Mouse (Mus musculus) neural tube, embryonic 12.5 days (tissue): ENCODE data around the gene Pakap. TPM values are rescaled to one million over a fixed set of nuclear protein-coding genes. Genes with fewer than 3 reads are reported as not detected.

ENCODE experiments used
- ATAC-seq: fragments of 200-750 bp; cut with Nextera tagmentation; 2 replicates; pipeline ENCODE4 v1.8.0; 2017; ENCODE audit warnings: low read depth, mild to moderate bottlenecking, moderate TSS enrichment, moderate library complexity; ENCODE audit not compliant: low FRiP score
- H3K27ac ChIP-seq: fragments of 300-500 bp; sonication (generic); 2 replicates; pipeline ENCODE4 v1.5.1; 2016
- H3K27me3 ChIP-seq: fragments of 300-500 bp; sonication (generic); replicated peaks from 2 replicates; pipeline ENCODE4 v1.6.1; 2016; ENCODE audit warnings: mild to moderate bottlenecking
- H3K36me3 ChIP-seq: fragments of 300-500 bp; sonication (generic); 2 replicates; pipeline ENCODE4 v1.6.1; 2016; ENCODE audit warnings: mild to moderate bottlenecking
- H3K4me1 ChIP-seq: fragments of 300-500 bp; sonication (generic); 2 replicates; pipeline ENCODE4 v1.6.1; 2016
- H3K4me2 ChIP-seq: fragments of 300-500 bp; sonication (generic); replicated peaks from 2 replicates; pipeline ENCODE4 v1.6.1; 2016; ENCODE audit warnings: mild to moderate bottlenecking
- H3K4me3 ChIP-seq: fragments of 300-500 bp; sonication (generic); 2 replicates; pipeline ENCODE4 v1.5.1; 2016
- H3K9ac ChIP-seq: fragments of 300-500 bp; sonication (generic); 2 replicates; pipeline ENCODE4 v1.6.1; 2016; ENCODE audit warnings: mild to moderate bottlenecking
- H3K9me3 ChIP-seq: fragments of 300-500 bp; sonication (generic); 2 replicates; pipeline ENCODE4 v1.6.1; 2016; ENCODE audit warnings: mild to moderate bottlenecking
- WGBS: fragments of 180-500 bp; shearing (Covaris S2); methylation state at CpG from one replicate; pipeline ENCODE4 v1.1.7; 2016; 5-methylcytosine and 5-hydroxymethylcytosine counted together
- polyA plus RNA-seq: library from polyadenylated mRNA; unstranded; fragments of >200 nt; fragmentation: Nextera tagmentation; extraction: Ambion mirVana; gene quantifications from 2 replicates; pipeline ENCODE4 v1.2.1, GENCODE M21; 2016

Pakap gene
- polyA plus RNA-seq, 1 experiment from 2014 or later, result 16.7 TPM

DNA sequence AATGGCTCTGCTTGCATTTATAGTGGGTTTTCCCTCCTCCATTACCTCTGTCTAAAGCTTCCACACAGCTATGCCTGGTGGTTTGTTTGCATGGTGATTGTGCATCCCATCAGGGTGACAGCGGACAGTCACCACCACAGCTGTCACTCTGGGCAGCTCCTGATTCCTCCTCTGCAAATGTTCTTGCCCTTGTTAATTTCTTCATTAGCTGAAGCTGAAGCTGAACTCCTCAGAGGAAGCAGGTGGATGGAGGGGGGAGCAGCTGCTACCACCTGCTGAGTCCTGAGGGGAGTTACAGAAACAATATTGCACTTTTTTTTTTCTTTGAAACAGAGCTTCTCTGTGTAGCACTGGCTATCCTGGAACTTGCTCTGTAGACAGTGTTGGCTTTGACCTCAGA, 244.1 kb downstream of the Pakap start:
- no peak overlapping the region for H3K4me2 ChIP-seq
- no peak overlapping the region for H3K4me3 ChIP-seq
- 75% methylated on average over 1 of the region's 1 CpGs for WGBS
- H3K9me3 ChIP-seq, result no peaks in the 10 kb centered on the region
- H3K27me3 ChIP-seq, result no peaks in the 10 kb centered on the region
- no peak overlapping the region for H3K9ac ChIP-seq
- no peak for ATAC-seq
- no peaks in the 10 kb centered on the region for H3K36me3 ChIP-seq
- H3K4me1 ChIP-seq, result 0 out of 2 replicates have a peak, but pooled peaks cover 3% of the 10 kb centered on the region
- H3K27ac ChIP-seq, result no peak overlapping the region

DNA sequence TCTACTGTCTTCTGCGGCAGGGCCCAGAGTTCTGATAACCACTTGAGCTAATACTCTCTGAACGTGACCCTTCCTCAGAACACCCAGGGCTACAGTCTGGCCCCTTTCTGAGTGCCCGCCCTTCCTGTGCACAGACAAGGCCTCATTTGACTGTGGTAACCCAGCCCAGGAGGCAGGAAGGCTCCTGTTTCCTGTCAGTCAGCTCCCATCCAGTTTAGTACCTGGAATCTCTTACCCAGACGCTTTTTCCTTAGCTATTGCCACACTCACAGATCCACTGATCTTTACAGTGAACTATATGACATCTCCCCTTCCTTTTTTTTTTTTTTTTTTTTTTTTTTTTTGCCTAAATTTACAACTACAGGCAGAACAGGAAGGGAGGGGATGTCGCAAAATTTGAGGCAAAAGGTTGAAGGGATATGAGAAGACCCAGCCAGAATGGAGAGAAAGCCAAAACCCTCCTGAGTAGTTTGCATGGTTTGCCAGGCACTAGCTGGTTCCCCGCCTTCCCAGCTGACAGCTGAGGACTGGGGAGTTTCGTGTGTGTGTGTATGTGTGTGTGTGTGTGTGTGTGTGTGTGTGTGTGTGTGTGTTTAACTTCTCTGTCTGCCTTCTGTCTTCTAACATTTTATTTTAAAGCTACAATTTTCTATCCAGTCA, 245.1 kb downstream of the Pakap start:
- WGBS, result 55% methylated on average over 7 of the region's 7 CpGs
- no peak overlapping the region for H3K4me2 ChIP-seq

GRCm38 (mm10) chr4:57813576-57813945, 245.6 kb downstream of the Pakap start:
- H3K4me1 ChIP-seq, result 0 out of 2 replicates have a peak, but pooled peaks cover 3% of the 10 kb centered on the region
- H3K27me3 ChIP-seq, result no peaks in the 10 kb centered on the region
- H3K4me3 ChIP-seq, result no peak overlapping the region
- H3K4me2 ChIP-seq, result no peak overlapping the region
- H3K9me3 ChIP-seq, result 0 out of 2 replicates have a peak, but pooled peaks cover 5% of the 10 kb centered on the region
- no peaks in the 10 kb centered on the region for H3K36me3 ChIP-seq
- WGBS, result 96% methylated on average over 4 of the region's 4 CpGs
- no peak for ATAC-seq
- no peak overlapping the region for H3K9ac ChIP-seq
- H3K27ac ChIP-seq, result no peak overlapping the region

More for the DNA sequence above, 245.1 kb downstream of the Pakap start:
- no peaks in the 10 kb centered on the region for H3K27me3 ChIP-seq
- no peak for ATAC-seq
- H3K27ac ChIP-seq, result no peak overlapping the region
- no peak overlapping the region for H3K9ac ChIP-seq
- H3K4me3 ChIP-seq, result no peak overlapping the region
- H3K36me3 ChIP-seq, result no peaks in the 10 kb centered on the region
- H3K4me1 ChIP-seq, result 0 out of 2 replicates have a peak, but pooled peaks cover 3% of the 10 kb centered on the region
- 0 out of 2 replicates have a peak, but pooled peaks cover 5% of the 10 kb centered on the region for H3K9me3 ChIP-seq

- H3K9me3 ChIP-seq, result 0 out of 2 replicates have a peak, but pooled peaks cover 5% of the 10 kb centered on the region
- H3K27ac ChIP-seq, result no peak overlapping the region
- no peaks in the 10 kb centered on the region for H3K36me3 ChIP-seq
- H3K4me1 ChIP-seq, result peaks cover 3% of the 10 kb centered on the region; the same call in 1 of the 2 replicates
- no peak overlapping the region for H3K4me2 ChIP-seq
- 80% methylated on average over 2 of the region's 2 CpGs for WGBS
- ATAC-seq, result no peak
- H3K27me3 ChIP-seq, result no peaks in the 10 kb centered on the region
- no peak overlapping the region for H3K4me3 ChIP-seq
- H3K9ac ChIP-seq, result no peak overlapping the region
Observed at GRCm38 (mm10) chr4:57815355-57815754, 247.4 kb downstream of the Pakap start.

DNA sequence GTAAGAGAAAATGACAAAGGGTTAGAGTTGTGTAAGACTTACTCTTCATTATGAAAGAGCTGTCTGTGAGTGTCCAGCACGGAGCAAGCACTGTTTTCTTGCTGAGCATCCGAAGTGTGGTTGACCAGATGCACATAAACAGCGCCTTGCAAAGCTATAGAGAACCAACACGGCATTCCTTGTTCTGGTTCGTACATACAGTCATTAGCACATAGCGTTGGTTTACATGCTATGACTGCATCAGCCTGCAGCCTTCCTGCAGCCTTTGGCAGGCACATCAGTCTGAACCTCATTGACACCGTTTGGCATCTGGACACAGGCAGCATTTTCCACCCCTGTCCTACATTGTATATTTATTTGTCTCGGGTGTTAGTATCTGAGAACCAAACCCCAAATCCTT, 248.2 kb downstream of the Pakap start:
- Histone ChIP-seq H3K4me2 (no peak overlapping the region), H3K36me3 (no peaks in the 10 kb centered on the region), H3K9ac (no peak overlapping the region), H3K4me1 (peaks cover 3% of the 10 kb centered on the region; the same call in 1 of the 2 replicates), H3K27me3 (no peaks in the 10 kb centered on the region), H3K27ac (no peak overlapping the region), H3K9me3 (0 out of 2 replicates have a peak, but pooled peaks cover 5% of the 10 kb centered on the region), H3K4me3 (no peak overlapping the region)
- no peak for ATAC-seq
- 92% methylated on average over 8 of the region's 8 CpGs for WGBS

DNA sequence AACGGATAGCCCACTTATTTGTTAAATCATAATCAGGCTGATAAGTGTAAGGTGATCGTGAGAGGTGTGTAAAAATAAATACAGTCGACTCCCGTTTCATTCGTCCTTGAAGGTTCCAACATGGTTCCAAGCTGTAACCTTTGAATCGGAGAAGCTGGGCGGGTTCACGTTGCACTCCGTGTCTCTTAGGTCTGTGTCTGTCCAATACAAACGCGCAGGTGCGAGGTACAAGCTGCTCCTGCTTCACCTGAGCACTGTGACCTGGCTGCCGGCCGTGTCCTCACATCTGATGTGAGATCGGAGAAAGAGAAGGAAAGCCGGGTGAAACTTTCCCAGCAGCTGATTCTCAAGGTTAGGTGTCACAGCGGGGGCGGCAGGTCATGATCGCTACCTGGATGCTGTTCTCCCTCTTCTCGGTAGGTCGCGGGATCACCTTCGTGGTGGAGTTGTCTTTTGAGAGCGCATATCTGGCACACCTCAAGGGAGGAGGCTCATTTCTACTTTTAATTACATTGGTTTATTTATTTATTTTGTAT, 252.9 kb downstream of the Pakap start:
- no peak overlapping the region for H3K27ac ChIP-seq
- no peaks in the 10 kb centered on the region for H3K36me3 ChIP-seq
- peaks cover 34% of the 10 kb centered on the region for H3K4me1 ChIP-seq
- no peak overlapping the region for H3K4me2 ChIP-seq
- 89% methylated on average over 24 of the region's 24 CpGs for WGBS
- no peak overlapping the region for H3K4me3 ChIP-seq
- H3K9me3 ChIP-seq, result 0 out of 2 replicates have a peak, but pooled peaks cover 5% of the 10 kb centered on the region
- H3K9ac ChIP-seq, result no peak overlapping the region
- no peak for ATAC-seq
- no peaks in the 10 kb centered on the region for H3K27me3 ChIP-seq

GRCm38 (mm10) chr4:57821556-57822356, 253.8 kb downstream of the Pakap start:
- H3K4me2 ChIP-seq, result peak overlapping the region; percentile 46

GRCm38 (mm10) chr4:57822641-57823040, 254.7 kb downstream of the Pakap start:
- Histone ChIP-seq H3K9me3 (0 out of 2 replicates have a peak, but pooled peaks cover under 1% of the 10 kb centered on the region), H3K4me3 (no peak overlapping the region), H3K4me2 (no peak overlapping the region), H3K4me1 (peaks cover 34% of the 10 kb centered on the region), H3K27ac (no peak overlapping the region), H3K36me3 (no peaks in the 10 kb centered on the region), H3K27me3 (no peaks in the 10 kb centered on the region), H3K9ac (no peak overlapping the region)
- no peak for ATAC-seq
- WGBS, result 88% methylated on average over 5 of the region's 5 CpGs

More at GRCm38 (mm10) chr4:57821556-57822356, 253.8 kb downstream of the Pakap start:
- H3K4me1 ChIP-seq, result peaks cover 34% of the 10 kb centered on the region
- 7% methylated on average over 11 of the region's 11 CpGs for WGBS
- H3K4me3 ChIP-seq, result no peak overlapping the region
- H3K9ac ChIP-seq, result no peak overlapping the region; the same call in 1 of the 2 replicates
- H3K27me3 ChIP-seq, result no peaks in the 10 kb centered on the region
- 0 out of 2 replicates have a peak overlapping the region, but pooled peaks have one; percentile 33 for H3K27ac ChIP-seq
- ATAC-seq, result peak; percentile 68
- no peaks in the 10 kb centered on the region for H3K36me3 ChIP-seq
- 0 out of 2 replicates have a peak, but pooled peaks cover 5% of the 10 kb centered on the region for H3K9me3 ChIP-seq

DNA sequence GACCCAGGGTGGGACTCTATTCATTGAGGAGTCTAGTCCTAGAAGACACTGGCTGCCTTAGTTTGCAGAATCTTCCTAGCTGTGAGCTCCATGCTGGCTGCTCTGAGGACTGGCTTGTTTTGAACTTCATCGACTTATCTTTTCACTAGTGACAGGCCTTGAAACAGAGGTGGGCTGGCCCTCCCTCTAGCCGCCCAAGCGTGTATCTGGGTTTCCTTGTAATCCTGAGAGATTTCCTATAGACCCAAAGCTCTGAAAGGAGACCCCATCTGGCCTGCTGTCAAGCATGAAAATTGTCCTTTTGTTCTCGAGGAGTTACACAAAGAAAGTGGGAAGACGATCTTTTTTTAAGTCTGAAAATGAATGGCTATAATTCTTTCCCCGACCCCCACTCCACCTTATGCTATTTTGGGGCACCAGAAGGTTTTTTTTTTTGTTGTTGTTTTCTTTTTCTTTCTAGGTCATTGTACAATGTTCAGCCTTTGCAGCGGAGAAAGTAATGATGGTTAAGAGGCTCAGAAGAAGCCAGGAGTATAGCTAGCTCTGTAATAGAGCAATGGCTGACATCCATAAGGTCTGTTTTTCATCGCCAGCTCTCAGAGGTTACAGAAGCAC, 256.8 kb downstream of the Pakap start:
- no peaks in the 10 kb centered on the region for H3K36me3 ChIP-seq
- WGBS, result 18% methylated on average over 8 of the region's 8 CpGs
- H3K9ac ChIP-seq, result no peak overlapping the region
- H3K9me3 ChIP-seq, result no peaks in the 10 kb centered on the region
- H3K4me2 ChIP-seq, result peak overlapping the region; percentile 16; the same call in 1 of the 2 replicates
- peak; percentile 63 for ATAC-seq
- H3K4me1 ChIP-seq, result peaks cover 34% of the 10 kb centered on the region
- no peak overlapping the region; the same call in 1 of the 2 replicates for H3K27ac ChIP-seq
- no peak overlapping the region for H3K4me3 ChIP-seq
- H3K27me3 ChIP-seq, result no peaks in the 10 kb centered on the region

DNA sequence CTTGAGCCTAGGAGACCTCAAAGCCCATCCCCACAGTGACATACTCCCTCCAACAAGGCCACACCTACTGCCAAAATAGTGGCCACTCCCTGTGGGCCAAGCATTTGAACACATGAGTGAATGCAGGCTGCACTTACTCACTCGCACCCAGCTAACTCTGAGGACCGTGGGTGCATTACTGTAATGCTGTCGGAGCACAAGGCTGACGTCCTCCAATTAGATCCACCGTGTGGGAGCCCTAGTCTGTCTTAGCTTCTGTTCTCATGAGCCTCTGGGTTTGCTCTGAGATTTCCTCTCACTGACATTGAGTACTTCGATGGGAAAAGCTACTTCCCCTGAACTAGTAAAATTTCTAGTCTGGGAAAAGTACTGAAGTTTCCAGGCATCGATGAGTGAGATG, 258.3 kb downstream of the Pakap start:
- Histone ChIP-seq H3K27ac (no peak overlapping the region), H3K4me3 (no peak overlapping the region), H3K36me3 (no peaks in the 10 kb centered on the region), H3K27me3 (no peaks in the 10 kb centered on the region), H3K9me3 (no peaks in the 10 kb centered on the region), H3K4me1 (peaks cover 34% of the 10 kb centered on the region), H3K9ac (no peak overlapping the region), H3K4me2 (no peak overlapping the region)
- WGBS, result 88% methylated on average over 7 of the region's 7 CpGs
- ATAC-seq, result no peak

DNA sequence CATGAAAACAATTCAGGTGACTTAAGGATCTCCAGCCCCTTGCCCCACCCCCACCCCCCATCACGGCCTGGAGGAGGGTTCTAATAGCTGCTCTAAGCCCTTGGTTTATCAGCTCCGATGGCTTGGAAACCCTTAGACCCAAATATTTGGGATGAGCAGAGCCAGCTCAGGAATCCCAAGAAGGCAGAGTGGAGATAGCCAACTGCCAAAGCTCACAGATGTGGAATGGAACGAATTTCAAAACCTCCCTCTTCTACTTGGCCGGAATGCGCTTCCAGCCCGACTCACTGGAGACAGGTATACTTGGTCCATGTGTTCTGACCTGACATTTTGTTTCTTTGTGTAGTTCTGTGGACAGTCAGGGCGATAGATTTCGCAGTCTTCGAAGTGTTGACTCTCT, 261.2 kb downstream of the Pakap start:
- H3K4me2 ChIP-seq, result no peak overlapping the region
- H3K4me1 ChIP-seq, result peaks cover 27% of the 10 kb centered on the region
- no peak overlapping the region for H3K4me3 ChIP-seq
- no peaks in the 10 kb centered on the region for H3K36me3 ChIP-seq
- H3K9ac ChIP-seq, result no peak overlapping the region
- no peaks in the 10 kb centered on the region for H3K9me3 ChIP-seq
- no peak overlapping the region for H3K27ac ChIP-seq
- no peak for ATAC-seq
- H3K27me3 ChIP-seq, result no peaks in the 10 kb centered on the region
- WGBS, result 72% methylated on average over 9 of the region's 9 CpGs

DNA sequence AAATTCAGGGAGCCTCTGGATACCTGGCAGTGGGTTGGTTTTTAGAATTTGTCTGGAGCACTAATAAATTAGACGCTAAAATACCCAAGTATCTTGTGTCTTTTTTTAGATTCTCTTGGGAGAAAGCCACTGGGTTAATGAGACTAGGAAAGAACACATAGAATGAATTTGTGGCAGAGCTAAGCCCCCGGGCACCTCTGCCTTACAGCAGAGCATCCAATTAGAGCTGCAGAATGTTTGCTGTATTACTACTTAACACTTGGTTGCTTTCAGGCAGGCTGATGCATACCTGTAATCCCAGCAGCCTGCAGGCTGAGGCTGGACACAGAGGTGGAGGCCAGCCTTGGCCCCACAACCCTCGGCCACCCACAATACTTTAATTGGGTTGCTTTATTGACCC, 261.8 kb downstream of the Pakap start:
- H3K27ac ChIP-seq, result no peak overlapping the region
- H3K9ac ChIP-seq, result no peak overlapping the region
- H3K4me1 ChIP-seq, result peaks cover 21% of the 10 kb centered on the region
- H3K27me3 ChIP-seq, result no peaks in the 10 kb centered on the region
- 72% methylated on average over 3 of the region's 3 CpGs for WGBS
- no peaks in the 10 kb centered on the region for H3K36me3 ChIP-seq
- no peak overlapping the region for H3K4me3 ChIP-seq
- no peaks in the 10 kb centered on the region for H3K9me3 ChIP-seq
- no peak for ATAC-seq
- no peak overlapping the region for H3K4me2 ChIP-seq
